20 mouse cellular contexts compared by ENCODE assay signal in the genomic region with DNA sequence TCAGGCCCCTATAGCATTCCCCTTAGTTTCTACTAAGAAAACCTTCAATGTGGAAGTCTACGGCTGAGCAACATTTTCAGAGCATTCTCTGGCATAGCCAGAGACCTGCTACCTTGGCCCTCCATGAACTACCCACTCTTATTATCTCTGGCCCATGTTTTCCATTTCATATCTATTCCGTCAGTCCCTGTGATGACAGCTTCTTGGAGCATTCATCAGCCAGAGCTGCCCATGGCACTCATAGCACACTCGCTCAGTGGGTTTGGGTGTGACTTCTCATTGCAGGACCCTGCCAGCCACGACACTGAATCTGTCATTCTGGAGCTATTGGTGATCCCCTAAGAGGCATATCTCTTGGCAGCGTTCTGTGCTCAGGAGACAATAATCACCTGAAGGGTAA. TPM values are rescaled to one million over a fixed set of nuclear protein-coding genes. Genes with fewer than 3 reads are reported as not detected.
DNase-seq lines count a peak whose midpoint lies in the region; ATAC-seq lines count a peak whose summit lies in the region.
"Had no signal": no experiment of that assay in that cellular context is flagged by ENCODE, and none has a peak within 500 bp of the region (broad histone marks: within the 10 kb centered on the region; RNA-seq: fewer than 3 reads in every experiment).

No protein-coding gene starts in this region.

- H3K36me3 ChIP-seq in heart, embryonic 11.5 days (ENCODE audit: control insufficient read depth, insufficient read depth, low read length) = no peaks in the 10 kb centered on the region
- H3K36me3 ChIP-seq in heart, embryonic 16.5 days (ENCODE audit: control insufficient read depth, insufficient read depth) = no peaks in the 10 kb centered on the region
- H3K36me3 ChIP-seq in midbrain, embryonic 16.5 days (ENCODE audit: control insufficient read depth, insufficient read depth, low read length) = no peaks in the 10 kb centered on the region
- H3K36me3 ChIP-seq: embryonic facial prominence, embryonic 10.5 days; forebrain, embryonic 15.5 days; hindbrain, embryonic 13.5 days had no signal

- no peak for ATAC-seq in heart, embryonic 11.5 days (replicated peaks; ENCODE audit: insufficient number of reproducible peaks, low FRiP score, low TSS enrichment)
- ATAC-seq in heart, embryonic 16.5 days (replicated peaks; ENCODE audit: extremely low read depth, insufficient read depth, low FRiP score) = peak; percentile 85
- ATAC-seq in midbrain, embryonic 16.5 days = no peak
- ATAC-seq: forebrain, embryonic 15.5 days; hindbrain, postnatal 0 days had no signal

- no peaks in the 10 kb centered on the region for H3K4me1 ChIP-seq in heart, embryonic 11.5 days (ENCODE audit: control insufficient read depth, insufficient read depth, low read length)
- peaks cover 2% of the 10 kb centered on the region for H3K4me1 ChIP-seq in heart, embryonic 16.5 days (ENCODE audit: control insufficient read depth, insufficient read depth, low read length)
- no peaks in the 10 kb centered on the region for H3K4me1 ChIP-seq in midbrain, embryonic 16.5 days (ENCODE audit: control insufficient read depth, insufficient read depth, low read length)
- H3K4me1 ChIP-seq: embryonic facial prominence, embryonic 10.5 days; forebrain, embryonic 15.5 days; hindbrain, embryonic 13.5 days had no signal

- H3K9me3 ChIP-seq in heart, embryonic 11.5 days (replicated peaks; ENCODE audit: control insufficient read depth, low read length) = no peaks in the 10 kb centered on the region
- H3K9me3 ChIP-seq in heart, embryonic 16.5 days (replicated peaks; ENCODE audit: control insufficient read depth, low read length) = peaks cover 4% of the 10 kb centered on the region; the same call in 1 of the 2 replicates
- no peaks in the 10 kb centered on the region; the same call in 1 of the 2 replicates for H3K9me3 ChIP-seq in midbrain, embryonic 16.5 days (replicated peaks; ENCODE audit: control insufficient read depth, low read length, poor library complexity, severe bottlenecking)
- H3K9me3 ChIP-seq: forebrain, embryonic 15.5 days had no signal

- H3K9ac ChIP-seq in heart, embryonic 11.5 days (ENCODE audit: low read depth, low read length) = no peak overlapping the region
- H3K9ac ChIP-seq in heart, embryonic 16.5 days (ENCODE audit: low read length) = no peak overlapping the region
- no peak overlapping the region for H3K9ac ChIP-seq in midbrain, embryonic 16.5 days (ENCODE audit: low read depth, low read length)
- H3K9ac ChIP-seq: forebrain, embryonic 15.5 days; hindbrain, embryonic 13.5 days had no signal

- DNase-seq in heart, adult 11 months = peak; percentile 96
- peak; percentile 54 to 64 for DNase-seq in heart, adult 9 months (ENCODE audit: low spot score in 2 of 2)
- peak; percentile 2 for DNase-seq in heart, postnatal 25 days (ENCODE audit: low spot score)
- no peak for DNase-seq in kidney, postnatal 10 days
- no peak for DNase-seq in right cerebral cortex, postnatal 4 days
- DNase-seq: adrenal gland, postnatal 10 days; cerebellum, adult 11-12 months; cerebellum, adult 9-10 months; cerebellum, postnatal 25 days; gastrocnemius, postnatal 36 days; kidney, adult 9 months had no signal

- 50% methylated on average over 5 of the region's 5 CpGs for WGBS in heart, embryonic 11.5 days (ENCODE audit: insufficient replicate concordance)
- 34% methylated on average over 5 of the region's 5 CpGs for WGBS in heart, embryonic 16.5 days
- WGBS in midbrain, embryonic 16.5 days = 94% methylated on average over 5 of the region's 5 CpGs

- no peak overlapping the region for H3K4me2 ChIP-seq in heart, embryonic 11.5 days
- no peak overlapping the region for H3K4me2 ChIP-seq in heart, embryonic 16.5 days (ENCODE audit: low read depth, low read length)
- H3K4me2 ChIP-seq in midbrain, embryonic 16.5 days (ENCODE audit: low read length) = no peak overlapping the region
- H3K4me2 ChIP-seq: forebrain, embryonic 15.5 days; hindbrain, embryonic 13.5 days had no signal

- no peak overlapping the region for H3K27ac ChIP-seq in heart, embryonic 11.5 days (ENCODE audit: low read depth, low read length)
- H3K27ac ChIP-seq in heart, embryonic 16.5 days (ENCODE audit: low read length) = no peak overlapping the region
- no peak overlapping the region for H3K27ac ChIP-seq in midbrain, embryonic 16.5 days (ENCODE audit: low read length)
- H3K27ac ChIP-seq: embryonic facial prominence, embryonic 10.5 days; forebrain, embryonic 15.5 days; hindbrain, embryonic 13.5 days; hindbrain, postnatal 0 days had no signal

- H3K27me3 ChIP-seq in heart, embryonic 11.5 days (ENCODE audit: control insufficient read depth, insufficient read depth, low read length) = no peaks in the 10 kb centered on the region
- H3K27me3 ChIP-seq in heart, embryonic 16.5 days (ENCODE audit: control insufficient read depth, insufficient read depth, low read length) = peaks cover 6% of the 10 kb centered on the region
- H3K27me3 ChIP-seq in midbrain, embryonic 16.5 days (ENCODE audit: control insufficient read depth, insufficient read depth, low read depth, low read length) = no peaks in the 10 kb centered on the region
- H3K27me3 ChIP-seq: forebrain, embryonic 15.5 days; hindbrain, embryonic 13.5 days had no signal

- intact Hi-C loops in heart, postnatal 25 days (cut with DNase I) = no loop called here

- no peak overlapping the region for H3K4me3 ChIP-seq in heart, embryonic 11.5 days (ENCODE audit: low read depth, low read length)
- no peak overlapping the region for H3K4me3 ChIP-seq in heart, embryonic 16.5 days (ENCODE audit: low read length)
- no peak overlapping the region for H3K4me3 ChIP-seq in midbrain, embryonic 16.5 days (ENCODE audit: low read depth, low read length)
- H3K4me3 ChIP-seq: embryonic facial prominence, embryonic 10.5 days; forebrain, embryonic 15.5 days; hindbrain, embryonic 13.5 days had no signal

RNA-seq across cellular contexts. Expression of gene Gdnf, which starts 29.1 kb away (rescaled TPM):
- 0.06 and 0.14 TPM in 2 replicates for polyA plus RNA-seq in heart, embryonic 11.5 days (2014; fragmentation: Nextera tagmentation; extraction: Ambion mirVana)
- 0.12 and 0.14 TPM in 2 replicates for polyA plus RNA-seq in heart, embryonic 16.5 days (2015; fragmentation: Nextera tagmentation; extraction: Ambion mirVana)
- under 1 TPM; 0.47 to 0.59 TPM for total RNA-seq in heart, postnatal 25 days (2021)
- 0.05 and 0.11 TPM in 2 replicates for polyA plus RNA-seq in midbrain, embryonic 16.5 days (2015; fragmentation: Nextera tagmentation; extraction: Ambion mirVana)
- total RNA-seq: hematopoietic stem cell, adult 5-6 weeks; MEL had no signal

Comparison
In these comparisons a context has a peak if more than half of its experiments do, and no peak if none do; other contexts are left out.
1. DNase-seq: peak in heart, adult 11 months (single experiment), heart, adult 9 months (2 of 2) and heart, postnatal 25 days (single experiment); none in kidney, postnatal 10 days (single experiment) and right cerebral cortex, postnatal 4 days (single experiment).